Mouse (Mus musculus): Measurements from ENCODE around the gene Mob3a. TPM values are rescaled to one million over a fixed set of nuclear protein-coding genes. Genes with fewer than 3 reads are reported as not detected.

The Mob3a gene
- total RNA-seq, 2 experiments from 2014 or later, result 10.6 to 16.5 TPM

- no peak overlapping the region for H3K27ac ChIP-seq
Observed at GRCm38 (mm10) chr10:80646936-80647335, 54.8 kb downstream of the Mob3a start.

DNA sequence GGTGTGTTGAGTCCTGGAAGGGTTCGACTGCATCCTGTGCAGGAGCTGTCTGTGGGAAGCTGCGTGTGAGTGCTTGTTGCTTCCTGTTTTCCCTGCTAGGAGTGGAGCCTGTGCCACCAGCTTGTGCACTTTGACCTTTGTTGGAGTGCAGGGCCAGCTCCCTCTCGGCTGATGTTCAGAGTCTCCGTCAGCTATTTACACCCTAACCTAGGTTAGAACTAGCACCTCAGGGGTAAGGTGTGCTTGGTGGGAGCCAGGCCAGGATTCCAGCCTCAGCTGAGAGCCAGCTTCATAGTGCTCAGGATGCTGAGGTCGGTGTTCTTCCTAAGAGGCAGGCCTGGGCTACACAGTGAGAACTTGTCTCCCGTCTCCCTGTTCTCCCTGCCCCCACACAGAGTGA, 66.4 kb downstream of the Mob3a start:
- no peak for TF ChIP-seq CTCF (conservative IDR thresholded peaks at IDR 0.05)
- no peak overlapping the region for H3K4me3 ChIP-seq
- no peak for DNase-seq (ENCODE audit: low spot score in 2 of 2)
- no peak overlapping the region for H3K27ac ChIP-seq

More at GRCm38 (mm10) chr10:80646936-80647335, 54.8 kb downstream of the Mob3a start:
- no peak for DNase-seq (ENCODE audit: low spot score in 2 of 2)
- TF ChIP-seq CTCF (conservative IDR thresholded peaks at IDR 0.05), result no peak
- no peak overlapping the region for H3K4me3 ChIP-seq

Other genes starting within 250 kb of the Mob3a start
- gene Onecut3, start 207.1 kb downstream of the Mob3a start, total RNA-seq (2021), result not detected
- under 1 TPM; 0.12 to 0.31 TPM for gene Atp8b3, start 162.9 kb downstream of the Mob3a start, total RNA-seq (2021)
- gene Rexo1, start 140.4 kb downstream of the Mob3a start, total RNA-seq (2021), result 10 to 100 TPM; 51.6 to 52.8 TPM
- 10 to 100 TPM; 50.8 to 56.8 TPM for gene Klf16, start 124.7 kb downstream of the Mob3a start, total RNA-seq (2021)
- 100 to 1,000 TPM; 158 to 166 TPM for gene Abhd17a, start 111.6 kb downstream of the Mob3a start, total RNA-seq (2021)
- 10 to 100 TPM; 42.9 to 43.1 TPM for gene Scamp4, start 99.1 kb downstream of the Mob3a start, total RNA-seq (2021)
- 1 to 10 TPM; 1.3 to 3.5 TPM for gene Adat3, start 99.1 kb downstream of the Mob3a start, total RNA-seq (2021)
- gene Gm49322, start 96.0 kb downstream of the Mob3a start, total RNA-seq (2021), result 1 to 10 TPM; 3.0 to 4.5 TPM
- 100 to 1,000 TPM; 221 to 228 TPM for gene Csnk1g2, start 79.1 kb downstream of the Mob3a start, total RNA-seq (2021)
- 100 to 1,000 TPM; 102 to 105 TPM for gene Btbd2, start 44.9 kb downstream of the Mob3a start, total RNA-seq (2021)
- gene Mknk2, start 23.9 kb downstream of the Mob3a start, total RNA-seq (2021), result 10 to 100 TPM; 45.3 to 46.9 TPM
- 10 to 100 TPM; 65.0 to 69.0 TPM for gene Izumo4, start 207 bp upstream of the Mob3a start, total RNA-seq (2021)
- 100 to 1,000 TPM; 145 to 153 TPM for gene Ap3d1, start 40.3 kb upstream of the Mob3a start, total RNA-seq (2021)
- 10 to 100 TPM; 52.0 to 63.6 TPM for gene Dot1l, start 53.2 kb upstream of the Mob3a start, total RNA-seq (2021)
- 10 to 100 TPM; 51.7 to 55.1 TPM for gene Sf3a2, start 96.2 kb upstream of the Mob3a start, total RNA-seq (2021)
- 10 to 100 TPM; 68.4 to 76.3 TPM for gene Plekhj1, start 96.6 kb upstream of the Mob3a start, total RNA-seq (2021)
- 1 to 10 TPM; 2.7 to 5.3 TPM for gene Amh, start 103.3 kb upstream of the Mob3a start, total RNA-seq (2021)
- 1 to 10 TPM; 1.9 to 2.5 TPM for gene Jsrp1, start 111.5 kb upstream of the Mob3a start, total RNA-seq (2021)
- gene Oaz1, start 124.7 kb upstream of the Mob3a start, total RNA-seq (2021), result 100 to 1,000 TPM; 478 to 493 TPM
- gene Lingo3, start 142.1 kb upstream of the Mob3a start, total RNA-seq (2021), result 10 to 100 TPM; 49.4 to 54.3 TPM
- gene Lsm7, start 153.2 kb upstream of the Mob3a start, total RNA-seq (2021), result 10 to 100 TPM; 51.6 to 53.3 TPM
- 10 to 100 TPM; 61.2 to 63.2 TPM for gene Sppl2b, start 153.3 kb upstream of the Mob3a start, total RNA-seq (2021)
- gene Tmprss9, start 169.9 kb upstream of the Mob3a start, total RNA-seq (2021), result under 1 TPM; 0.46 to 0.56 TPM
- gene Timm13, start 199.0 kb upstream of the Mob3a start, total RNA-seq (2021), result 100 to 1,000 TPM; 134 to 145 TPM
- gene Lmnb2, start 216.3 kb upstream of the Mob3a start, total RNA-seq (2021), result 10 to 100 TPM; 20.8 to 21.9 TPM
- gene Gadd45b, start 228.1 kb upstream of the Mob3a start, total RNA-seq (2021), result 10 to 100 TPM; 17.0 to 17.5 TPM